Mouse (Mus musculus) small intestine, adult 2 months (tissue): Measurements from ENCODE around the gene Ppp1ca.

Experiments
- CTCF ChIP-seq: fragments of 200-500 bp; IDR thresholded peaks from 2 replicates; pipeline ENCODE4 v1.5.1; 2012; ENCODE audit warnings: low read depth, mild to moderate bottlenecking, control low read depth, inconsistent platforms, low read length, moderate library complexity, mixed read lengths; ENCODE audit not compliant: insufficient replicate concordance, insufficient read length; ENCODE audit errors: extremely low read depth
- POLR2A ChIP-seq: fragments of 200-500 bp; IDR thresholded peaks from 2 replicates; pipeline ENCODE4 v1.6.1; 2012; ENCODE audit warnings: low read depth, mild to moderate bottlenecking, control low read depth, inconsistent platforms, low read length, moderate library complexity

DNA sequence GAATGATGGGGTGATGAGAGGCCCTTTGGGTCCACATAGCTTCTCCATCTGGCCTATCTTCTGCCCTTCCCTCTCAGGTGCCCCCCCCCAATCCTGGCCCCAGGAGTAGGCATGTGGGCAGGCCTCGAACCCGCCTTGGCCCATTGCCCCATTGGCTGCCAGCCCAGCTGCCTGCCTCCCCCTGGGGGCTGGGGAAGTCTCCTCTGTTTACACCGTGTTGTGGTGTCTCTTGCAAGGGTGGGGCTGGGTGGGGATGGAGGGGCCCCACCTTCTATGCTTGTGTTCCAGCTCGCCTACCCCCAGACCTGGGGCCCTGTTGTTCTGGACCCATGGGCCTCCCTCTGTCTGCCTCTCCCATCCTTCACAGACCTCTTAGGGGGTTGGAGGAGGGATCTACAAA is 28.6 kb downstream of the Ppp1ca start:
- TF ChIP-seq CTCF (no peak), POLR2A (no peak)
